Mouse (Mus musculus): ENCODE measurements around the gene Tmem184b. TPM values are rescaled to one million over a fixed set of nuclear protein-coding genes. Genes with fewer than 3 reads are reported as not detected.

Gene Tmem184b
- total RNA-seq, 2 experiments from 2014 or later, result 42.0 to 47.5 TPM

DNA sequence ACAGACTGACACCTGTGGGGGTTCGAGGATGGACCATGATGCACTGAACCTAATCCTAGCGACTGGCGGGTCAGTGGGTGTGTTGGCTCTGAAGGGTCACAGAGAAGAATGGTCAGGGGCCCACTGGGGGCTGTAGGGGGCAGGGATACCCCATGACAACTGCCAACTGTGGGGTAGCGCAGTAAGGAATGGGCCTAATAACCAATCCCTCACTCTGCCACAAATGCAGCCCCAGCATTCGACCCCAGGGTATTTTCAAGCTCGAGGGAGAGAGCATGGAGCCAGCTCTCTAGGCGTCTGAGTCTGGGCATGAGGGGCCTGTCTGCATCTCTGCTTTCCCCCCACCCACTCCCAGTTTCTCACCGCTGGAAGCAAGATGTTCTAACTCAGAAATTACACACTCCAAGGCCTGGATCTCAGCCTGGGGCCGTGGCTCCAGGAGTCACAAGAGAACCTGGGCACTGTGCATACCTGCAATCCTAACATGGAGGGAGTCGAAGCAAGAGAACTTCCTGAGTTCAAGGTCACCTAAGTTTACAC lies 27.2 kb upstream of the Tmem184b start:
- no peak for DNase-seq

DNA sequence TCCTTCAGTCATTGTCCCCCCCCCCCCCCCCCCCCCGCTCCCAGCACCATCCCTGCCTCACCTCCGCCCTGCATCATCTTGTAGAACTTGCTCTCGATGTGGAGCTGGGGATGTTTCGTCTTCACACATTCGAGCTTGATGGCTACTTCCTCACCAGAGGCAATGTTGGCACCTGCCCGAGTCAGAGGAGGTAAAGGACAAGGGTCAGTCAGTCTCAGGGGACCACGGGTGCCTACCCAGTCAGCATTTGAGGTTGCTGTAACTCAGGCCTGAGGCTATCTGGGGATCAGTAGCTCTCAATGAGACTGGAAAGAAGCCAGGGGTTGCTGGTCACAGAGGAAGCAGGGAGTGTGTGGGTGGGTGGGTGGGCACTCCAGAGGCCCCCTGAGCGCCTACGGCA lies 26.6 kb upstream of the Tmem184b start:
- no peak for DNase-seq

- DNase-seq, result no peak
These were observed 26.2 kb upstream of the Tmem184b start for GRCm38 (mm10) chr15:79429527-79429926.

DNA sequence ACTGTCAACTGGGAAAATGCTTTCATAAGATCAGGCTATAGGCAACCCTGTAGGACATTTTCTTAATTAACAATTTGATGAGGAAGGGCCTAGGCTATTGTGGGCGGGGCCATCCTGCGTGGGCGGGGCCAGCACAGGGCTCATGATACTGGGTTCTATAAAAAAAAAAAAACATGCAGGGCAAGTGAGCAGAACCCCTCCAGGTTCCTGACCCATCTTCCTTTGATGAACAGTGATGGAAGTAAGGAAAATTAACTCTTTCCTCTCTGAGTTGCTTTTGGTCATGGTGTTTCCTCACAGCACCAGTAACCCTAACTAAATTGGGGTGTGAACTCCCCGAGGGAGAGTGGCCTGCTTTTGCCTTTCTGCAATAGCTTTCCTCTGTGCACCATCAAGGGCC lies 25.2 kb upstream of the Tmem184b start:
- no peak for DNase-seq

DNA sequence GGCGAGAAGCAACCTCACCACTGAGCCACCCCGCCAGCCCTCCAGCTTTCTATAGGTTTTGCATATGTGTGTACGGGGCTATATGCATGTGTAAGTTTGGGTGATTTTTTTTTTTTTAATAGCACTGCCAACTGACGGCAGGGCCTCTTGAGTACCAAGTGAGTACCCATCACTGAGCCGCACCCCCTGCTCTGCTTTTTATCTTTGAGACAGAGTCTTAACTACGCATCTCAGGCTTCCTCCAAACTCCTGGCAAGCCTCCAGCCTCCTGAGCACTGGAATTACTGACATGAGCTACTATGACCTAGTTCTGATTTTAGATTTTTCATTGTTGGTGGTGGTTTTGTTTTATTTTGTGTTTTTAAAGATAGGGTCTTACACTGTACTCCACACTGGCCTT lies 24.1 kb upstream of the Tmem184b start:
- DNase-seq, result no peak

- DNase-seq, result no peak
These were observed 22.1 kb upstream of the Tmem184b start for GRCm38 (mm10) chr15:79425516-79425915.

GRCm38 (mm10) chr15:79424602-79425001 lies 21.2 kb upstream of the Tmem184b start:
- DNase-seq, result no peak

DNA sequence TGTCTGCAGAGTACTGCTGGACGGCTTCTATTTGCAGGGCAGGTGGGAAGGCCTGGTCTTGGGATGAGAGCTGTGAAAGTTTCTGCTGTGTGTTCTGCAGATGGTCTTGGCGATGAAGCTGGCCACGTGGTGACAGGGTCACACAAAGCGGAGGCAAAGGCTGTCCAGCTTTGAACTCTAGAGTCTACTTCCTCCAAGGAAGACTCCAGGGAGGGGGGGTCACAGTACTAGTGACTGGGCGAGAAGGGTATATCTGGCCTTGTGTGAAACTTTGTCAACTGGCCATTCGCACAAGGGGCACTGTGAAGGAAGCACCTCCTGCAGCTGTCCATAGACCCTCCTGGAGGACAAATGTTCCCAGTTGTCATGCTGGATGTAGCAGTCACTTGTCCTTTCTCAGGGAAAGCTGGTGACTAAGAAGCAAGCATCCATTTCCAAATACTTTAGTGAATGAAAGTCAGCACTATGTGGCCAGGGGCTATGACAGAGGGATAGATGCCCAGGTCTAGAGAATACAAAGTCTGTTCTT lies 19.4 kb upstream of the Tmem184b start:
- DNase-seq, result no peak

- no peak for DNase-seq
These were observed 15.3 kb upstream of the Tmem184b start for GRCm38 (mm10) chr15:79418677-79419076.

GRCm38 (mm10) chr15:79418265-79418664 lies 14.9 kb upstream of the Tmem184b start:
- no peak for DNase-seq

DNA sequence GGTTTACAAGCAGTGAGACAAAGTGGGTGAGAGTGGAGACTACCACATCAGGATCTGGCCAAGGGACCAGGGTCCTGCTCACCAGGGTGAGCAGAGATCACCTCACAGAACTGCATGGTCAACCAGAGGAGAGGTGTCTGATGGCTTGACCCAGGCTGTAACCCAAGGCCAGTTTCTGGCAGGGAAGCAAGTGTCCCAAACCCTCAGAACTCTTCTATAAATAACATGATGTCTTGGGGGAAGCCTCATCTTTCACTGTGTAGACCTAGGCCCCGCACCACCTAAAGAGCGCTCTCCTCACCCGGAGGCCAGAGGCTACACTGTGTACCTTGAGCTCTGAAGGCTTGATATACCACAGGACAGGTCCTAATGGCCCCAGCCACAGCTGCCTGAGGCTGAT lies 14.0 kb upstream of the Tmem184b start:
- DNase-seq, result no peak

GRCm38 (mm10) chr15:79416460-79417085 lies 13.2 kb upstream of the Tmem184b start:
- no peak for DNase-seq

- DNase-seq, result no peak
These were observed 11.1 kb upstream of the Tmem184b start for GRCm38 (mm10) chr15:79414513-79414912.

GRCm38 (mm10) chr15:79413802-79414201 lies 10.4 kb upstream of the Tmem184b start:
- DNase-seq, result no peak

- DNase-seq, result no peak
These were observed 9.8 kb upstream of the Tmem184b start for GRCm38 (mm10) chr15:79413201-79413600.

- DNase-seq, result no peak
These were observed 8.1 kb upstream of the Tmem184b start for GRCm38 (mm10) chr15:79411363-79412065.

DNA sequence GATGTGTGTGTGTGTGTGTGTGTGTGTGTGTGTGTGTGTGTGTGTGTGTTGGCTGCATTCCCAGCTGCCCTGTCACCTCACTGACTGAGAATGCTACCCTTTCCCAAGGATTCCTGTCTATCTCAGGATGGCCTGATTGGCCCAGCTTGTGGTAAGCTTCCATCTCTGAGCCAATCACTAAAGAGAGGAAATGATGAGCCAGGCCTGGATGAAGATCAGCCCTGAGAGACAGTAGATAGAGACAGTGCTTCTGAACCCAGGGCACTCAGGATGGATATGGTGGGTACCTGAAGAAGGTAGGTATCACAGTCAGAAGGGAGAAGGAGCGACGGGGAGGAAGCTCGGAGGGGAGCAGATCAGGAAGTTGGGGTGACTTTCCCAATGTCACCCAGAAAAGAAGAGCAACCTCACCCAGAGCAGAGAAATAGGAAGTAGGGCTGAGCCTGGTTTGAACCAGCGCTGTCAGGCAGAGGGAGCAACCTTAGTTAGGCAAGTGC lies 5.8 kb upstream of the Tmem184b start:
- no peak for DNase-seq

- DNase-seq, result no peak
These were observed 3.2 kb upstream of the Tmem184b start for GRCm38 (mm10) chr15:79406564-79406963.

DNA sequence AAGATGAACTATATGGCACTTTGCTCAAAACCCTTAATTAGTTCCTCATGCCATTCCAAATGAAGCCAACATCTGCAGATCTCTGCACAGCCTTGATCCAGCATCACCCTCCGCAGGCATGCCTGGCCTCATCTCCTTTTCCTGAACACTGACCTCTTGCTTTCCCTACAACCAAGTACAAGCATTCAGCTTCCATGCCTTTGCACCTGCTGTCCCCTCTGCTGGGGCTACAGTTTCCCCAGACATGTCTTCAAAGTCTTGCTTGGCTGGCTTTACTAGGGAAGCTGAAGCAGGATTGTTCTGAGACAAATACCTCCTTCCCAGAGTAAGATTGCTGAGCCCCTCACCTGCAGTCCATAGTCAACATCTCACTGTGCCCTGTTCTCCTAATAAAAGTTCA lies 908 bp upstream of the Tmem184b start:
- DNase-seq, result no peak

- no peak for DNase-seq
These were observed 418 bp upstream of the Tmem184b start for GRCm38 (mm10) chr15:79403763-79404210.

DNA sequence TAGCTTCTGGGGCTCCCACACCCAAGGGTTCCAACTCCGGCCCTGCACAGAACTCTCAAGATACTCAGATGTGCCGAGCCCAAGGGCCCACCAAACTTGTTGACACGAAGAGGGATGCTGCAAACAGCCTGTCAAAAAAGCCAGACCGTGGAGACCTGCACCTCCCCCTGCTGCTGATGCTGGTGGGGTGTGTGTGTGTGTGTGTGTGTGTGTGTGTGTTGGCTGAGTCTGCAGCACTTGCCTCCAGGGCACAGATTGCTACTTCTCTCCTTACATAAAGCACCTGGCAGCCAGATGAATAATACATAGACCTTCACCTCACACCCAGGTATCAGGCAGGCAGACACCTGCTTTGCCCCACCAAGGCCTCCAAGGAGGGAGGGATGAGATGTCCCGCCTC lies 1.2 kb downstream of the Tmem184b start:
- no peak for DNase-seq

DNA sequence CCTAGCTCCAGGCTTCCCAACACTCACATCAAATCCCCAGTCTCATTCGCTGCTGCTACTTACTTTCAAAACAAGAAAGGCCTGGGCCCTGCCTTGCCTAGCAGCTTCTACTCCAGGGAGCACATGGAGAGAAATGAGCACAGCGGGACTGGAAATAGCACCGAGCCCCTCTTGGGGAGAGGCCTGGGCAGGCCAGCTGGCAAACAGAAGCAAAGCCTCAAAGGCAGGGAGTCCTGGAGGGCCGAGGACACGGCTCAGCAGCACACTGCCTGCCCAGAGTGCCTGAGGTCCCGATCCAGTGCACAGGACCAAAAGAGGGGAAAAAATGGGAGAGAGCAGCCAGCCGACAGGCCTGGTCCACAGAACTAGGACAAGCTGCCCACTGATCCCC lies 2.4 kb downstream of the Tmem184b start:
- no peak for DNase-seq
